Mouse (Mus musculus) gastrocnemius, postnatal 25 days (tissue): ENCODE results near the gene Boll. TPM values are rescaled to one million over a fixed set of nuclear protein-coding genes. Genes with fewer than 3 reads are reported as not detected.

Experiments
- DNase-seq: peaks from one replicate; pipeline ENCODE4 v3.0.0; 2022
- total RNA-seq, 2 experiments: library from RNA; stranded (reverse); gene quantifications; 1 replicate in 1 of 2; 2 replicates in 1 of 2; pipeline ENCODE4 v1.2.3; 2021

Gene Boll
- total RNA-seq, 2 experiments from 2014 or later: not detected

DNA sequence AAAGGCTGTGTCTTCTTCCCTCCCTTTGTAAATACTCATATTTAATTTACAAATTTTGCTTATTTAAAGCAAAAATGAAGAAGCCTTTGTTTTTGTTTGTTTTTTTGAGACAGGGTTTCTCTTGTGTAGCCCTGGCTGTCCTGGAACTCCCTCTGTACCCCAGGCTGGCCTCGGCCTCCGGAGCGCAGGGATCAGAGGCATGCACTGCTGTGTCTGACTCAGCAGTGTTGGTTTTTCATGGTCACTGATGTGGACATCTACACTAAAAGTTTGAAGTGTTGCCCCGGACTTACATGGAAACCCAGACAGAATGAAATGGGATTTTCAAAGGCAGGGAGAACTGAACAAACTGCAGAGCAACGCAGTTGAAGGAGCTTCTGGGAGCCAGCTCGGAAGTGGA lies 155.7 kb downstream of the Boll start:
- no peak for DNase-seq

DNA sequence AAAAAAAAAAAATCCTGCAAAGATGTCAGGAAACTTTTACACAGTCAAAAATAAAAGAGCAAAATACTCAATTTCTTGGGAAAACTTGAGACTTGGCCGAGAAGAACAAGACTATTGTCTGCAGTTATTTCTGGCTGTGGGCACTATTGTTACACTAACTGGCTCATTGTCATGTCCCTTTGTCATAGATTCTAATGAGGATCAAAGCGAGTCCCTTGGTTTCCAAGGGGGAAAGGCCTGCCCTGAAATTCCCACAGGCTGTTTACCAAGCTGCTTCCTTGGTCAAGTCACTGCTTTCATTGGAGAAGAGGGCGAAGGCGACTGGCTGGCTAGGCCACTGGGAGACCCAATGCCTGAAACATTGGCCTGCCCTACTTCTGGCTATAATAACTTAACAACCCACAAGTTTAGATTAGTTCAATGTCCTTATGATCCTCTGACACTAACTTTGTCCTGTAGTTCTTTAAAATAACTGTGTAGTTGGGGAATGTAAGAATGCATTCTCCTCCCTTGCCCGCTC lies 157.4 kb downstream of the Boll start:
- no peak for DNase-seq

DNA sequence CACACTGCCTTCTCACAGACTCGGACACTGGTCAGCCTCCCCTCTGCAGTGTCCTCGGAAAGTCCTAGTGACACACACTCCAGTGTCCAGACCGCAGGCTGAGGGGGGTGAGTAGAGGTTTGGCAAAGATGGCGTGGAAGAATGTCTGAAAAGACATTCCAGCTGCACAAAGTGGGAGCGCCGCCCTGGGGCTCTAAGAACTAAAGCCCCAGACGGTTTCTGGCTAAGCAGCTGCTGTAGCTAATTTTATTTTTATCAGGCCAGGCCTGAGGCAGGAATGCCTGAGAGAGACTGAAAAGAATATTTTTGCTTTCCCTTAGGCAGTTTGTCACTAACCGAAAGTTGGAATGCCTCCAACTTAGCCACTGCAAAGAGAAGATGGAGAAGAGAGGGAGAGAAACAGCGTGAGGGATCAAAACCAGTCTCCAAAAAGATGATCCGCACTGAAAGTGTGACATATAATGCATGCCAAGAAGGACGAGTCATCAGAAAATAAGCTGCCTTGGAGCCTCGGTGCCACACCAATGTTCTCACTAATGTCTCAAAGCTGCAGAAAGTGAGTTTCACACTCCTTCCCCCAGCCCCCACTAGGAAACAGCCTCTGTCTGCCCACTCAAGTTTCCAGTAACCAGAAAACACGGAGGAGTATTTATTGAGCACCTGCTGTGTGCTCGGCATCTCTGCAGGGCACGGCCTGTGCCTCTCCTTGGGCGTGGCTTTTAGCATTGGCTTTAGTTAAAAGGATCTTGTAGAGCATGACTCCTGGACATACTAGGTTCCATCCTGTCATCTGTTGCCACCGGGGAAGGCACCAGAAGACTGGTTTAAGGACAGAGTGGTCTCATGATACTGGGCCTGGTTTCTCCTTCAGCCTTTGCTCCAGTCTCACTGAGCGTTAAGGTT lies 161.2 kb downstream of the Boll start:
- DNase-seq: peak; percentile 66

DNA sequence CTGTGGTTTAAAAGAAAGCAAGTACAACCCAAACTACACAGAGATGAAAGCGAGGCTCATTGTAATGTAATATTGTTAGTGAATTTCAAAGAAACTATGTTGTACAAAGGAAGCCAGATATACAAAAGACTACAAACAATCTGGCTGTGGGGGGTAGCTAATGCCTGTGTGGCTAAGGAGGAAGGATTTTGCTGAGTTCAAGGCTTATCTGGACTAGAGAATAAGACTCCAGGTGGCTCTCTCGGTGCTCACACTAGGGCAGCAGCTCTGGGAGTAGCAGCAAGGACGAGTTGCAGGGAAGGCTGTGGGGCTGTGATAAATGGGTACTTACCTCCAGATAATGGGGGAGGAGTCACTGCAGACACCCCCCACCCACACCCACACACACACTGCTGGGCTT lies 164.6 kb downstream of the Boll start:
- DNase-seq: no peak

Other genes starting within 250 kb of the Boll start
- gene Mob4, start 232.2 kb downstream of the Boll start, total RNA-seq: 10 to 100 TPM; 34.1 to 38.5 TPM
- gene Rftn2, start 136.7 kb downstream of the Boll start, total RNA-seq: 1 to 10 TPM; 4.7 to 5.1 TPM
- 1 to 10 TPM; 2.7 to 2.8 TPM for gene Mars2, start 126.3 kb downstream of the Boll start, total RNA-seq
- gene Plcl1, start 42.5 kb upstream of the Boll start, total RNA-seq: 1 to 10 TPM; 3.1 to 3.9 TPM